26 mouse cellular contexts compared by ENCODE assay signal in genomic region chr6:124992241-124992640, GRCm38 (mm10). TPM values are rescaled to one million over a fixed set of nuclear protein-coding genes. Genes with fewer than 3 reads are reported as not detected.
DNase-seq lines count a peak whose midpoint lies in the region; ATAC-seq and TF ChIP-seq lines count a peak whose summit lies in the region.
"Had no signal": no experiment of that assay in that cellular context is flagged by ENCODE, and none has a peak within 500 bp of the region (broad histone marks: within the 10 kb centered on the region; RNA-seq: fewer than 3 reads in every experiment).

No protein-coding gene starts in this region.

- DNase-seq in forebrain, embryonic 14.5 days (ENCODE audit: low spot score) = peak; percentile 69
- DNase-seq in forebrain, embryonic 10.5 days (ENCODE audit: extremely low spot score, low spot score) = no peak
- peak; percentile 47 to 48 for DNase-seq in layer of hippocampus, adult 2 months (ENCODE audit: low spot score in 2 of 2)
- no peak for DNase-seq in layer of hippocampus, postnatal 36 days
- DNase-seq in brain, embryonic 14.5 days (ENCODE audit: low read depth) = peak; percentile 79
- no peak for DNase-seq in cerebellum, postnatal 4 days (ENCODE audit: low spot score in 2 of 2)
- DNase-seq: adrenal gland, postnatal 10 days; adrenal gland, postnatal 36 days; B cell, adult 2 months; cerebellum, adult 11-12 months; cerebellum, adult 8-10 months; cerebellum, postnatal 10 days; cerebellum, postnatal 36 days; gastrocnemius, postnatal 25 days; heart, adult 18-20 months; heart, postnatal 10 days; heart, postnatal 36 days had no signal

- H3K9me3 ChIP-seq in forebrain, embryonic 14.5 days (replicated peaks; ENCODE audit: control insufficient read depth, low read length) = no peaks in the 10 kb centered on the region
- H3K9me3 ChIP-seq in forebrain, embryonic 10.5 days = peaks cover 15% of the 10 kb centered on the region
- H3K9me3 ChIP-seq: heart, embryonic 15.5 days; hindbrain, embryonic 13.5 days had no signal

- H3K27ac ChIP-seq in forebrain, embryonic 14.5 days (ENCODE audit: low read depth, low read length) = peak overlapping the region; percentile 66
- no peak overlapping the region for H3K27ac ChIP-seq in forebrain, embryonic 10.5 days
- peak overlapping the region; percentile 84 for H3K27ac ChIP-seq in layer of hippocampus, adult 2 months
- H3K27ac ChIP-seq in macrophage = peak overlapping the region; percentile 34; the same call in 1 of the 2 replicates
- H3K27ac ChIP-seq: heart, embryonic 15.5 days; hindbrain, embryonic 10.5 days; hindbrain, embryonic 13.5 days had no signal

- H3K4me2 ChIP-seq in forebrain, embryonic 14.5 days (ENCODE audit: low read length) = no peak overlapping the region
- H3K4me2 ChIP-seq: heart, embryonic 12.5 days; heart, embryonic 15.5 days; hindbrain, embryonic 13.5 days had no signal

- peaks cover 5% of the 10 kb centered on the region for H3K4me1 ChIP-seq in forebrain, embryonic 14.5 days (ENCODE audit: control insufficient read depth, insufficient read depth, low read length)
- peaks cover 21% of the 10 kb centered on the region for H3K4me1 ChIP-seq in forebrain, embryonic 10.5 days

- WGBS in forebrain, embryonic 14.5 days = 75% methylated on average over 4 of the region's 4 CpGs
- 86% methylated on average over 4 of the region's 4 CpGs for WGBS in forebrain, embryonic 10.5 days
- WGBS in macrophage (ENCODE audit: missing documents) = 84% methylated on average over 4 of the region's 4 CpGs

- TF ChIP-seq CTCF in layer of hippocampus, adult 2 months (conservative IDR thresholded peaks at IDR 0.05) = no peak
- no peak for TF ChIP-seq CTCF in brain, embryonic 14.5 days (IDR thresholded peaks at IDR 0.05; ENCODE audit: borderline replicate concordance, extremely low read depth, insufficient read depth, insufficient read length)

- peak; percentile 25; the same call in 1 of the 2 replicates for ATAC-seq in forebrain, embryonic 14.5 days
- ATAC-seq: hindbrain, embryonic 16.5 days; inflammation-experienced regulatory T-cells, adult 6 months; Patski had no signal

- H3K36me3 ChIP-seq in forebrain, embryonic 14.5 days (ENCODE audit: control insufficient read depth, insufficient read depth, low read length) = no peaks in the 10 kb centered on the region
- no peaks in the 10 kb centered on the region for H3K36me3 ChIP-seq in forebrain, embryonic 10.5 days (replicated peaks)
- H3K36me3 ChIP-seq in macrophage (ENCODE audit: inconsistent target) = no peaks in the 10 kb centered on the region
- H3K36me3 ChIP-seq: G1E; heart, embryonic 12.5 days; heart, embryonic 15.5 days; hindbrain, embryonic 10.5 days; hindbrain, embryonic 13.5 days had no signal

- H3K27me3 ChIP-seq in forebrain, embryonic 14.5 days (replicated peaks; ENCODE audit: control insufficient read depth, insufficient read depth, low read length) = peaks cover 9% of the 10 kb centered on the region
- peaks cover 60% of the 10 kb centered on the region for H3K27me3 ChIP-seq in forebrain, embryonic 10.5 days (ENCODE audit: poor library complexity, severe bottlenecking)

- no peaks in the 10 kb centered on the region for H3K79me2 ChIP-seq in macrophage (ENCODE audit: inconsistent target)

- TF ChIP-seq POLR2A in brain, embryonic 14.5 days (IDR thresholded peaks at IDR 0.05; ENCODE audit: borderline replicate concordance, extremely low read depth, insufficient read depth, insufficient read length, poor library complexity, severe bottlenecking) = no peak

- H3K4me3 ChIP-seq in forebrain, embryonic 14.5 days (ENCODE audit: low read depth, low read length) = no peak overlapping the region
- H3K4me3 ChIP-seq in forebrain, embryonic 10.5 days = no peak overlapping the region
- no peak overlapping the region for H3K4me3 ChIP-seq in layer of hippocampus, adult 2 months
- no peak overlapping the region for H3K4me3 ChIP-seq in macrophage (ENCODE audit: inconsistent target)
- H3K4me3 ChIP-seq: heart, embryonic 12.5 days; heart, embryonic 15.5 days; hindbrain, embryonic 10.5 days; hindbrain, embryonic 13.5 days had no signal

- no peak overlapping the region for H3K9ac ChIP-seq in forebrain, embryonic 14.5 days (ENCODE audit: low read length)
- H3K9ac ChIP-seq: heart, embryonic 12.5 days; heart, embryonic 15.5 days; hindbrain, embryonic 13.5 days had no signal

RNA-seq across cellular contexts. Expression of gene Pianp, which starts 4.3 kb away (rescaled TPM):
- 22.6 and 28.0 TPM in 2 replicates for polyA plus RNA-seq in forebrain, embryonic 14.5 days (2014; fragmentation: Nextera tagmentation; extraction: Ambion mirVana)
- polyA plus RNA-seq in forebrain, embryonic 10.5 days (2016; fragmentation: Nextera tagmentation; extraction: Ambion mirVana) = 1.4 and 1.7 TPM in 2 replicates
- total RNA-seq in layer of hippocampus, adult 2 months (2021) = 100 to 1,000 TPM; 163 to 181 TPM
- 100 to 1,000 TPM; 163 to 173 TPM for total RNA-seq in layer of hippocampus, postnatal 36 days (2021)
- 49.8 and 68.1 TPM in 2 replicates for polyA plus RNA-seq in brain, embryonic 14.5 days (2012; rRNA removed)
- total RNA-seq in macrophage (2018; cell fraction: chromatin; rRNA removed) = 10 to 100 TPM in 1 of 26 experiments, 1 to 10 TPM in 21, under 1 TPM in 2, not detected in 2; 0.51 to 10.7 (median 2.5) TPM
- total RNA-seq in macrophage (2018; cell fraction: cytosol; rRNA removed) = 10 to 100 TPM in 13 of 26 experiments, 1 to 10 TPM in 13; 4.8 to 26.1 (median 11.3) TPM
- 10 to 100 TPM in 5 of 26 experiments, 1 to 10 TPM in 21; 3.2 to 16.6 (median 6.5) TPM for total RNA-seq in macrophage (2018; cell fraction: nucleus; rRNA removed)
- polyA plus RNA-seq in macrophage (2018) = 10.8 to 32.4 TPM (median 17.5 TPM) in 3 replicates
- total RNA-seq: G1E; gastrocnemius, postnatal 25 days had no signal
- polyA plus RNA-seq: G1E had no signal

RNA-seq across cellular contexts. Expression of gene Zfp384, which starts 16.7 kb away (rescaled TPM):
- polyA plus RNA-seq in forebrain, embryonic 14.5 days (2014; fragmentation: Nextera tagmentation; extraction: Ambion mirVana) = 8.4 and 9.8 TPM in 2 replicates
- 8.2 and 12.1 TPM in 2 replicates for polyA plus RNA-seq in forebrain, embryonic 10.5 days (2016; fragmentation: Nextera tagmentation; extraction: Ambion mirVana)
- 10 to 100 TPM; 50.0 to 50.9 TPM for total RNA-seq in layer of hippocampus, adult 2 months (2021)
- total RNA-seq in layer of hippocampus, postnatal 36 days (2021) = 10 to 100 TPM; 43.9 to 48.9 TPM
- polyA plus RNA-seq in brain, embryonic 14.5 days (2012; rRNA removed) = 107 and 118 TPM in 2 replicates
- total RNA-seq in macrophage (2018; cell fraction: chromatin; rRNA removed) = 100 to 1,000 TPM; 105 to 210 (median 160) TPM
- 10 to 100 TPM; 25.5 to 46.2 (median 36.9) TPM for total RNA-seq in macrophage (2018; cell fraction: cytosol; rRNA removed)
- total RNA-seq in macrophage (2018; cell fraction: nucleus; rRNA removed) = 100 to 1,000 TPM in 24 of 26 experiments, 10 to 100 TPM in 2; 83.3 to 158 (median 128) TPM
- polyA plus RNA-seq in macrophage (2018) = 35.4 to 57.8 TPM (median 41.9 TPM) in 3 replicates

RNA-seq across cellular contexts. Expression of gene Cops7a, which starts 26.9 kb away (rescaled TPM):
- 96.5 and 105 TPM in 2 replicates for polyA plus RNA-seq in forebrain, embryonic 14.5 days (2014; fragmentation: Nextera tagmentation; extraction: Ambion mirVana)
- polyA plus RNA-seq in forebrain, embryonic 10.5 days (2016; fragmentation: Nextera tagmentation; extraction: Ambion mirVana) = 136 and 143 TPM in 2 replicates
- total RNA-seq in layer of hippocampus, adult 2 months (2021) = 100 to 1,000 TPM; 136 to 151 TPM
- 100 to 1,000 TPM; 149 TPM for total RNA-seq in layer of hippocampus, postnatal 36 days (2021)
- polyA plus RNA-seq in brain, embryonic 14.5 days (2012; rRNA removed) = 130 and 170 TPM in 2 replicates
- total RNA-seq in macrophage (2018; cell fraction: chromatin; rRNA removed) = 100 to 1,000 TPM in 1 of 26 experiments, 10 to 100 TPM in 25; 24.7 to 101 (median 50.8) TPM
- 10 to 100 TPM; 33.2 to 68.8 (median 54.0) TPM for total RNA-seq in macrophage (2018; cell fraction: cytosol; rRNA removed)
- 100 to 1,000 TPM in 2 of 26 experiments, 10 to 100 TPM in 24; 30.0 to 119 (median 56.0) TPM for total RNA-seq in macrophage (2018; cell fraction: nucleus; rRNA removed)
- 42.8 to 68.7 TPM (median 51.4 TPM) in 3 replicates for polyA plus RNA-seq in macrophage (2018)

RNA-seq across cellular contexts. Expression of gene Ing4, which starts 47.3 kb away (rescaled TPM):
- 178 and 181 TPM in 2 replicates for polyA plus RNA-seq in forebrain, embryonic 14.5 days (2014; fragmentation: Nextera tagmentation; extraction: Ambion mirVana)
- 117 and 121 TPM in 2 replicates for polyA plus RNA-seq in forebrain, embryonic 10.5 days (2016; fragmentation: Nextera tagmentation; extraction: Ambion mirVana)
- 10 to 100 TPM; 60.1 to 63.2 TPM for total RNA-seq in layer of hippocampus, adult 2 months (2021)
- 10 to 100 TPM; 56.9 to 65.7 TPM for total RNA-seq in layer of hippocampus, postnatal 36 days (2021)
- 127 and 169 TPM in 2 replicates for polyA plus RNA-seq in brain, embryonic 14.5 days (2012; rRNA removed)
- 100 to 1,000 TPM in 16 of 26 experiments, 10 to 100 TPM in 10; 32.0 to 260 (median 112) TPM for total RNA-seq in macrophage (2018; cell fraction: chromatin; rRNA removed)
- total RNA-seq in macrophage (2018; cell fraction: cytosol; rRNA removed) = 10 to 100 TPM; 23.5 to 74.3 (median 45.3) TPM
- total RNA-seq in macrophage (2018; cell fraction: nucleus; rRNA removed) = 100 to 1,000 TPM in 5 of 26 experiments, 10 to 100 TPM in 21; 26.5 to 172 (median 60.7) TPM
- polyA plus RNA-seq in macrophage (2018) = 40.7 to 67.3 TPM (median 57.5 TPM) in 3 replicates

RNA-seq across cellular contexts. Expression of gene Acrbp, which starts 57.2 kb away (rescaled TPM):
- 10.2 and 14.8 TPM in 2 replicates for polyA plus RNA-seq in forebrain, embryonic 14.5 days (2014; fragmentation: Nextera tagmentation; extraction: Ambion mirVana)
- polyA plus RNA-seq in forebrain, embryonic 10.5 days (2016; fragmentation: Nextera tagmentation; extraction: Ambion mirVana) = 12.8 and 12.9 TPM in 2 replicates
- 10 to 100 TPM; 15.9 to 19.2 TPM for total RNA-seq in layer of hippocampus, adult 2 months (2021)
- 10 to 100 TPM; 13.4 to 17.8 TPM for total RNA-seq in layer of hippocampus, postnatal 36 days (2021)
- 29.5 and 32.6 TPM in 2 replicates for polyA plus RNA-seq in brain, embryonic 14.5 days (2012; rRNA removed)
- 100 to 1,000 TPM in 2 of 26 experiments, 10 to 100 TPM in 21, 1 to 10 TPM in 3; 8.8 to 120 (median 49.0) TPM for total RNA-seq in macrophage (2018; cell fraction: chromatin; rRNA removed)
- 1 to 10 TPM in 14 of 26 experiments, under 1 TPM in 12; 0.10 to 6.3 (median 1.2) TPM for total RNA-seq in macrophage (2018; cell fraction: cytosol; rRNA removed)
- total RNA-seq in macrophage (2018; cell fraction: nucleus; rRNA removed) = 10 to 100 TPM in 21 of 26 experiments, 1 to 10 TPM in 5; 7.4 to 83.3 (median 27.0) TPM
- polyA plus RNA-seq in macrophage (2018) = 1.4 to 5.9 TPM (median 3.2 TPM) in 3 replicates

Comparison
In these comparisons a context has a peak if more than half of its experiments do, and no peak if none do; other contexts are left out.
1. DNase-seq: peak in forebrain, embryonic 14.5 days (single experiment), layer of hippocampus, adult 2 months (2 of 2) and brain, embryonic 14.5 days (single experiment); none in forebrain, embryonic 10.5 days (single experiment), layer of hippocampus, postnatal 36 days (0 of 2) and cerebellum, postnatal 4 days (0 of 2).